Mouse (Mus musculus): ENCODE data around the gene Cox4i2. TPM values are rescaled to one million over a fixed set of nuclear protein-coding genes. Genes with fewer than 3 reads are reported as not detected.

Gene Cox4i2
- total RNA-seq, 2 experiments from 2014 or later = not detected

DNA sequence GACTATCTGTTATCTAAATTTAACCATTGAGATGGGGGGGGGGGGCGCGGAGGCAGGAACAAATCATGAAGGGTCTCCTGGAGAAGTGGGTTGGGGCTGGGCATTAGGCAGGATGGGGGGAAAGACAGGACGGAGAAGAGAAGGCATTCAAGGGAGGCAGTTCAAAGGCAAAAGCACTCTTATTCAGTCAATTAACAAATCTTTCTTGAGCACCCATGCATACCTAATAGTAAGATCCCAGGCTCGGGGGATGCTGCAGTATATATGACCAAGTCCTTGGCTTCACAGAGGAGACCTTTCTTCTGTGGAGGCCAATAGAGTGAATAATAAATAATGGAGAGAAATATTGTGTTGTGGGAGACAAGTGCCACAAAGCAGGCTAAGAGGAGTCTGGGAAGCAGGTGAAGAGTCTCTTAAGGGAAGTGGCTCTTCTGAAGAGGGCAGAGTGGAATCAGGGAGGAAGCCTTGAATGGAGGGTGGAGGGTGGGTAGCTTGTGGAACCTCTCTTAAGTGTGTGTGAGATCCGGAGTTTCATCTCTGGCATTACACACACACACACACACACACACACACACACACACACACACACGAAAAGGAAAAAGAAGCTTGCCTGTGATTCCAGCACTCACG lies 11.2 kb downstream of the Cox4i2 start:
- ATAC-seq (replicated peaks; ENCODE audit: low FRiP score, poor library complexity, severe bottlenecking) = no peak

DNA sequence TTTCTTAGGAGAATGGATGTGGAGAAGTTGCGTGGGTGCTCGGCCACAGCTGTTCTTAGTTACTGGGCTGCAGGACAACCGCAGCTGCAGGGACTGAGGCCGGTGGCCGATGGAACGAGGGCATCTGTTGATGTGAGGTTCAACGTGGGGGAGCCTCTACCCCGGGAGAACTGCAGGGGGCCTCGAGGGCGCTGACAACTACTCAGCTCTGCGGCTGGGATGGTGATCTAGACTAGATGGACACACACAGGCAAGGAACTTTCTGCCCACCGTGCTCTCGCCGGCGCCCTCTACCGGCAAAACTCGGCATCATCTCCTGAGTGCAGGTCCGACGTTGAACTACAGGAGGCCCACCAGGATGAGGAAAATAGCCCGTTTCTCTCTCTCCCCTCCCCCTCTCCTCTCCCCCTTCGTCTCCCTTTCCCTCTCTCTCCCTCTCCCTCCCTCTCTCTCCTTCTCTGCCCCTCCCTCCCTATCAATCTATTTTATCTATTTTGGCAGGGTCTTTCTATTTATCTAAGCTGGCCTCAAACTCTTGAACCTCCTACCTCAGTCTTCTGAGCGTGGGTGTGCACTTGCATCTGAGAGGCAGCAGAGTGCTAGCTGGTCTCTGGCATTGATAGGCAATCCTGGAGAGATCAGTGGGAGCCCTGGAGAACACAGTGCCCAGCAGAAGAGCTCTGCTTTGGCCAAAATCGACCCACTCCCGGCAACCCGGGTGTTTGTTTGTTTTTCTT lies 12.6 kb downstream of the Cox4i2 start:
- ATAC-seq (replicated peaks; ENCODE audit: low FRiP score, poor library complexity, severe bottlenecking) = peak; percentile 73

DNA sequence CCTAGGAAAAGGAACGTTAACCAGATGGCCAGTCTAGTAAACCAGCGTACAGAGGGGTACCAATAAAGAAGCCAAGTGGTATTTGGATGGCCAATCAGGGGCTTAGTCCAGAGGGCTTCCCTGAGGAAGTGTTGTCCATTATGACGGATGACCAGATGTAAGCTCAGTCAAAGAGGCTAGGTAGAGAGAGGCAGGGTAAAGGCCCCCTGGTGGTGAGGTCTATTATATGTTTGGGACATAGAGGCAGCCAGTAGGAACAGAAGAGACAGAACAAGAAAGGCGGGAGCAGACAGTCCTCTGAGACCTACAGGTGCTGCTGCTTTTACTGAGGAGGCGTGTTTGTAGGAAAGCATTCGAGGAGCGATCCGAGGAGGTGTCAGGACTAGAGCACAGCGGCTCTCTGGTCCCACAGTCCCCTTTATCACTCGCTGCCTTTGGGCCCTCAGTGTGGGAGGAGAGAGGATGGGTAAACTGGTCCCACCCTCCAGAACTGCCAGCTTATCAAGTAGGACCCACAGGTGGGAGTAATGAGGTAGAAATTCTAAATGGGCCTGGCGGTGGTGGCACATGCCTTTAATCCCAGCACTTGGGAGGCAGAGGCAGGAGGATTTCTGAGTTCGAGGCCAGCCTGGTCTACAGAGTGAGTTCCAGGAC lies 13.8 kb downstream of the Cox4i2 start:
- peak; percentile 76 for ATAC-seq (replicated peaks; ENCODE audit: low FRiP score, poor library complexity, severe bottlenecking)

DNA sequence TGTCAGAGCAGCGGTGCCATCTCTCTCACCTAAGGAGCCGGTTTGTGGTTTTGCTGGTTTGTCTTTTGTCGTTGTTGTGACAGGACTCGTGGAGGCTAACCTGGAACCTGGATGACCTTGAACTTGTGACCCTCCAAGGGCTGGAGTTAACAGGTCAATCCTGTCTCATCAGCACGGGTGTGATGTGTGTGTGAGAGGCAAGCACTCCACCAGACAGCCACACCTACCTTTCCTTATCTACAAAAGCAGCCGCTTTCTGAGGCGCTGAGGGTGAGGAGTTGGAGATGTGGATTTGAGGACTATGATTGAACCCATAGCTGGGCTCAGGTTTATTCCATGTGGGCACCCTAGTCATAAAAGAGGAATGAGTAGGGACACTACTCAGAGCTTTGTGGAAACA lies 15.7 kb downstream of the Cox4i2 start:
- peak; percentile 80 for ATAC-seq (replicated peaks; ENCODE audit: low FRiP score, poor library complexity, severe bottlenecking)

DNA sequence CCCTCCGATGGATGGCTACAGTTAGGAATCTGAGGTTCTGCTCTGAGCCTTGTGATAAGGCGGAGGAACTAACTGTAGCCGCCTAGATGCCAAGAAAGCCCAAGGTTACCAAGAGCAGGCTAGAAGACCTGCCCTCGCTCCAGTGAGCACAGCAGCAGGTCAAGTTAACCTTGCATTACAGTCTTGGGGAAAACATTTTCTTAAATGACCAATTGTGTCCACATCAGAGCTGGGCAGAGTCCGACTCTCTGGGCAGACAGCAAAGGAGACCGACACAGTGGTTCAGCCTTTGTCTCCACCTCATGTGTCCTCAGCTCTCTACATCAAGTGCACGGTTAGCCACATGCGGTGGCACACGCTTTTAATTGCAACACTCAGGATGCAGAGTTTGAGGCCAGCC lies 17.6 kb downstream of the Cox4i2 start:
- ATAC-seq (replicated peaks; ENCODE audit: low FRiP score, poor library complexity, severe bottlenecking) = no peak

DNA sequence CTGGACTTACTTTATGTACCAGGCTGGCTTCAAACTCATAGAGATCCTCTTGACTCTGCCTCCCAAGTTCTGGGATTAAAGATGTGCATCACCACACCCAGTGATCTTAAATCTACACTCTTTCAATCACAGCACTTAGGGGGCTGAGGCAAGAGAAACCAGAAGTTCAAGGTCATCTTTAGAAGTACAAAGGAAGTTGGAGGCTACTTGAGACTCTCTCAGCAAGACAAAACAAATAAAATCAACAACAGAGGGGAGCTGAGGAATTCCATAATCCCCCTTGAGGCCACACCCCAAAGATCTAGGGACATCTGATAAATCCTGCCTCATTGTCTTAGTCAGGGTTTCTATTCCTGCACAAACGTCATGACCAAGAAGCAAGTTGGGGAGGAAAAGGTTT lies 18.3 kb downstream of the Cox4i2 start:
- ATAC-seq (replicated peaks; ENCODE audit: low FRiP score, poor library complexity, severe bottlenecking) = no peak

DNA sequence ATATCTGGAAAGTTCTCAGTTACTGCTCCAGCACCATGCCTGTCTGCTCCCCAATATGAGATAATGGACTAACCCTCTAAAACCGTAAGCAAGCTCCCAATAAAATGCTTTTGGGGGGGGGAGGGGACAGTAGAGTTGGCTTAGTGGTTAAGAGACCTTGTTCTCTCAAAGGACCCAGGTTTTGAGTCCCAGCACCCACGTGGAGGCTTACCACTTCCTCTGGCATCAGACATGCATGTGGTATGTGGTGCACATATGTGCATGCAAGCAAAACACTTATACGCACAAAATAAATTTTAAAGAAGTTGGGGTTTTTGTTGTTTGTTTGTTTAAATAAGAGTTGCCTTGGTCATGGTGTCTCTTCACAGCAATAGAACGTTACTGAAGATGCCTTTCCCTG lies 21.4 kb downstream of the Cox4i2 start:
- no peak for ATAC-seq (replicated peaks; ENCODE audit: low FRiP score, poor library complexity, severe bottlenecking)

DNA sequence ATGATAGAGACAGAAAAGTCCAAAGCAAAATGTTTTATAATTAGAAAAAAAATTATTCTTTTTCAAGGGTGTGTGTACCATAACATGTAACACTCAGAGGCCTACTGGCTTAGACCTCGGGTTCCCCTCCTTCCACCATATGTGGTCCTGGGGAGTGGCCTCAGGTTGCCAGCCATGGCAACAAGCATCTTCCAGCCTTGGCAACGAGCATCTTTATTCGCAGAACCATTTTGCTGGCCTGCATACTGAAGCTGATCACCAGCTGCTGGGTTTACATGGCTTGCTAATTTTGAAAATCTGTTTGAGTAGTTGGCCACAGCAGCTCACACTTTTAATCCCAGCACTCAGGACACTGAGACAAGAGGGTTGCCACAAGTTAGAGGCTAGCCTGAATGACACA lies 22.0 kb downstream of the Cox4i2 start:
- no peak for ATAC-seq (replicated peaks; ENCODE audit: low FRiP score, poor library complexity, severe bottlenecking)

DNA sequence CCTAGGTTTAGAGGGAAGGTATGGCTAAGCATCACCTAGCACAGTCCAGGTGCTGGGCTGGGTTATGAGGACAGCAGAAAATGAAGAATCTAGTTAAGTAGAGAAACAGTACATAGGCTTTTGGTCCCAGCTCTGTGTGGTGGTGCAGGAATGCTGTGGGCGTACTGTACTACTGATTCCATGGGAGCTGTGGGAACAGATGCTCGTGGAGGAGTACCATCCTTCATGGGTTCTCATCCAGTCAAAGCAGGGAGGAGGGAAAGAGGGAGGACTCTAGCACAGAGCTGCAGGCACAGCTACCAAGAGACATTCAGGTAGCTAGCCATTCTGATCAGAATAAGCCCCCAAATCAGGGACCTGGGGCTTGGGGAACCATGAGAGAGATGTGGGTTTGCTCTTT lies 22.5 kb downstream of the Cox4i2 start:
- ATAC-seq (replicated peaks; ENCODE audit: low FRiP score, poor library complexity, severe bottlenecking) = no peak

DNA sequence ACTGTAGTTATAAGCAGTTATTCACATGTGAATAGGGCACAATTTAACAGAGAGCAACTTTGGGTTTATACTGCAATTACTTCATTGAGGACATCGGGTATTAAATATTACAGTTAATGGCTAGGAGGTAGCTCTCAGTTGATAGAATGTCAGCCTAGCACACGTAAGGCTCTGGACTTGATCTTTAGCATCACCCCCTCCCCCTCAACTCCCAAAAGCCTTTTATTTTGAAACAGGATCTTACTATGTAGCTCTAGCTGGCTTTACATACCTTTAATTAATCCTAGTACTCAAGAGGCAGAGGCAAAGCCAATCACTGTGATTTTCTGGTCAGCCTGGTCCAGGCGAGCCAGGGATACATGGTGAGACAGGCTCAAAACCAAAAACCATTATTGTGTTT lies 23.1 kb downstream of the Cox4i2 start:
- no peak for ATAC-seq (replicated peaks; ENCODE audit: low FRiP score, poor library complexity, severe bottlenecking)

DNA sequence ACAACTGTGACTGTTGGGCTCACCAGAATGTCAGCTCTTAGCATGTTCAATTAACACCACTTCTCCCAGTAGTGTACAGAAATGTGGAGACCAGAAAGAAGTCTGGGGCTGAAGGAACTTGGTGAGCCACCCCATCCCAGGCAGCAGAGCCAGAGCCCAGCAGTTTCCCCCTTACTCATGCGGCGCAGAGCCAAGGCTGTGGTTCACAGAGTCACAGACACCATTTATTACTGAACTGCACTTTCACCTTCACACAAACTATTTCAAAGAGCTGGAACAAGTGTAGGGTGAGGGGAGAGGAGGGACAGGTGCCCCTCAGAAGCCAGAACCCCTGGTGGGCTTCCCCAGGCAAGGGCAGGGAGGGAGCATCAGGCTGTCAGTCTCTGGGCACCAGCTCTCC lies 26.5 kb downstream of the Cox4i2 start:
- no peak for ATAC-seq (replicated peaks; ENCODE audit: low FRiP score, poor library complexity, severe bottlenecking)

DNA sequence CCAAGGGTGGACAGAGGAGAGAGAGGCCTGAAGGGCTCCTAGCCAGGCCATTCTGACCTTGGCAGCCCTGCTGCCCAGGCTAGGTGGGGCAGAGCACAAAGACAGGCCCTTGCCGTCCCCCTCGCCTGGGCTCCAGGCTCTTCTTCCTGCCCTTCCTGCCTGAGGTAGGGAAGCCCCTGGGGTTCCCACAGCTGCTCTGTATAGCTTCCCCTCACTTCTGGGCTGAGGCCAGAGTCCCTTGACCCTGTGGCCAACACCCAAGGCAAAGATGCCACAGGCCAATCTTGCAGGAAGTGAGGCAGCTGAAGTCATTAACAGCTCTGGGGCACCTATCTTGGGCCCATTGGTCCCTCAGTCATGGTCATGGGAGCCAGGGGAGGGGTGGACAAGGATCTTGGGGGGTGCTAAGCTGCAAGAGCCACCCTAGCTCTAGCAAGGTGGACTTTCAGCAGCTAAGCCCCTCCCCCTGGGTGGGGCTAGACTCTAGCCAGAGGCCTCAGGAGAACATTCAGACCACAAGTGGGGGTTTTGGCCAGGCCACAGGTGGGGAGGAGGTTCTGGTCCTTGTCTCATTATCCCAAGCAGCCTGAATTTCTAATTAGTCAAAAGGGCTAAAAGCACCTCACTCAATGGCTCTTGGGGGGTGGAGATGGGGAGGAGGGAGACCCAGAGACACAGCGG lies 27.2 kb downstream of the Cox4i2 start:
- no peak for ATAC-seq (replicated peaks; ENCODE audit: low FRiP score, poor library complexity, severe bottlenecking)

DNA sequence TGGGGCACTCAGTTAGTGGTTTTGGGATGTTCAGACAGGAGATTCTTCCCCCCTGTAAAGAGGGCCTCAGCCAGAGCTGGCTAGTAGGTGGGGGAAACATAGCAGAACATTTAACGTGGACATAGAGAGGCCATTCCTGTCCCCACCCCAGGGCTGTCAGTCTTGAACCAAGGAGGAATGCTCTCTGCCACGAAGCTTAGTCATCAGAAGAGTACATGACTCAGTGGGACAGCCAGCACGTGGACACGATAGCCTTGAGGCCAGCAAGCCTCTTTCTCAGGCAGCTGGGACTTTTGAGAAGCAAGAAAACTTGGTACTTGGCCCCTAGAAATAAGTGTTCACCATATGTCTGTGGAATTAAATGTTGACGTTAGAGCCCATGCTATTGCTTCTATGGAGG lies 28.7 kb downstream of the Cox4i2 start:
- no peak for ATAC-seq (replicated peaks; ENCODE audit: low FRiP score, poor library complexity, severe bottlenecking)

DNA sequence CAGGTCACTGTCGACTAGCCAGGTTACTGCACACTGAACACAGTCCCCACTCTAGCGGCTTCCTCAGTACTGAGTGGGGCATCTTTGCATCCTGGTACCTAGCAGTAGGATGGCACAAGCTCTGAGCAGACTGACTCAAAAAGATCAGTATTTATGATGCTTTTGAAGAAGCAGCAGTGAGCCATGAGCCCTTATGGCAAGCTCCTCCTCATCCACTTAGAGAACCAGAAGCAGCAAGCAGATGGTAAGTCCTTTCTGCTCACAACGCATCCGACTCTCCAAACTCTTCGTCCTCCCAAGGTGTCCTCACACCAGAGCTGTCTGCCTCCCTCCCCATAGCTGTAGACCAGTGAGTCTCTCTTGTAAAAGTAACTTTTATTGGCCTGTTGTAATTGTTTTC lies 29.3 kb downstream of the Cox4i2 start:
- no peak for ATAC-seq (replicated peaks; ENCODE audit: low FRiP score, poor library complexity, severe bottlenecking)

DNA sequence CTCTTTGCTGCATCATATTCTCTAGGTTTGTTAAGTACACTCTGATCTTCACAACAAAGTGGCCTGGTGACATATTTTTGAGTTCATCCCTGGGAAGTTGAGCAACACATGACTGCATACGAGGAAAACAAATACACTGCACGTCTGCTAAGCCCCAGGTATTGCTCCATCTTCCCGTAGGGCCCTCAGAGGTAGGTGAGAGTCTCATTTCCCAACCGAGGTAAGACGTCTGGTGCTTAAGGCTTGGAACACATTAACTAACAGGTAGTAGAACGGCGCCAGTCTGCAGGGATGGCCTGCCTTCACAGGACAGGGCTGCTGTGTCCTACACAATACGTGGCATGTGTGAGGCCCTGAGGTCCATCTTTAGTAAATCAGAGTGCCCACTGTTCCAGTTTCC lies 30.7 kb downstream of the Cox4i2 start:
- no peak for ATAC-seq (replicated peaks; ENCODE audit: low FRiP score, poor library complexity, severe bottlenecking)

DNA sequence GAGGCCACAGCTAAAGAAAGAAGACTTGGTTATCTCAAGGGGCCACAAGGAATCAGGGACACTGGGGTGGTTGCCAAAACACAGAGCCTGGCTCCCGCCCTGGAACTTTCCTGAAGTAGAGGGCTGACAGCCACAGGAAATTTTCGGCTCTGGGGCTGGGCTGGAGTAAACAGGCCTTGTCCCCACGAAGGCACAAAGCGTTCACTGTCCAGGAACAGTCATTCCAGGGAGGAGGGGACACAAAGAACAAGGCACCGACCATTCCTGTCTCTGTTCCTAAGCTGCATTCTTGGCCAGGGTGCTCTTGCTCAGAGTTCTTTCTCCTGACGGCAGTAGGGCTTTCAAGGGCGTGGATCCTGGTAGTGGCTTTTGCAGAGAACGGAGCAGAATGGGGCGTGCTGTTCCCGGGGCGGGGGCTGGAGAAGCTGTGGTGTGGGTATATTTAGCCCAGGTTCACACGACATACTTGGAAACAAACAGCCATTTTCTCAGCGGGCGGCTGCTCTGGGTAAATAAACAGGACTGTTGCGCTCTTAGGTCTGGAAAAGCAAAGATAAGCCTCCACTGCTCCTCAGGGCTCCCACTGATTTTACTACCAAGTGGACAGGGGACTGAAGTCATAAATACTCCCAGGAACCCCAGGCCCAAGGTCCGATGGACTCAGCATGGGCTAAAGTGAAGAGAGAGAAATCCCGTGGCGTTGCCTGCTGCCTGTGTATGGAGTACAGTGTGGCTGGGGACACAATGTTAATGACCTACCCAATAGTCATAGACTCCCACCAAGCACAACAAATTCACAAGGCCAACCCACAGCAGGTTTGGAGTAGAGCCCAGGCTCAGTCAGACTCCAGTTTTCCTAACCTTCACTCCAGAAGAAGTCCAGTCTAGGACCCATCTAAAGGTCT lies 31.7 kb downstream of the Cox4i2 start:
- ATAC-seq (replicated peaks; ENCODE audit: low FRiP score, poor library complexity, severe bottlenecking) = no peak

DNA sequence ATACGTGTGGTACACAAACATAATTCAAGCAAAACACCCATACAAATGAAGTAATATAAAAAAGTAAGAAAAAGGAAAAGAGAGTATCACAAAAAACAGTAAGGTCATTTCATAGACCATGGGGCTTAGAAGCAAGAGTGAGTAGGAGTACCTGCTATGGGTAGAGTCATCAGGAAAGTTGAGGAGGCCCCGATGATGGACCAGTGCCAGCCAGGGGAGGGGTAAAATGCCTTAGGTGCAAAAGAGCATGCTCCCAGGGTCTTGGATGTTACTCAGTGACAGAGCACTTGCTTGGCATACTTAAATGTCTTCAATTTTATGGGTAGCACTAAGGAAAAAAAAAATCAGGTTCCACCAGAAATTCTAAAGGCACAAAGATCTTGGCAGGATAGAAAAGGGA lies 33.2 kb downstream of the Cox4i2 start:
- ATAC-seq (replicated peaks; ENCODE audit: low FRiP score, poor library complexity, severe bottlenecking) = no peak

DNA sequence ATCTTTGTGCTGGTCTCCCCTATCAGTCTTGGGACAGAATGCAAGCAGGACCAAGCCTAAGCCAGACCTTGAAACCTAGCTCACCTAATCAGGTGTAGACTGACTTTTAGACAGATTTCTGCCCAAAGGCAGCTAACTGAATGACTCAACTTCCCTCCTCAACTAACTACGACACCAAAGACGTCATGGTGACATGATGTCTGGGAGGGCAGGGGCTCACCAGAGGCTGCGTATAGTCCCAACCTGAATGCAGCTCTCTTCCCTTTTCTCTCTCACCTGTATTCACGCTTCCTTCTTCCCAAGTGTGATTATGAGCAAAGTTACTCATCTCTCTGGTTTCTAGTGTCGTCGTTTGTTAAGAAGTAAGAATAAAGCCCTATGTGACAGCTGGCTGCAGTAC lies 33.6 kb downstream of the Cox4i2 start:
- ATAC-seq (replicated peaks; ENCODE audit: low FRiP score, poor library complexity, severe bottlenecking) = no peak

DNA sequence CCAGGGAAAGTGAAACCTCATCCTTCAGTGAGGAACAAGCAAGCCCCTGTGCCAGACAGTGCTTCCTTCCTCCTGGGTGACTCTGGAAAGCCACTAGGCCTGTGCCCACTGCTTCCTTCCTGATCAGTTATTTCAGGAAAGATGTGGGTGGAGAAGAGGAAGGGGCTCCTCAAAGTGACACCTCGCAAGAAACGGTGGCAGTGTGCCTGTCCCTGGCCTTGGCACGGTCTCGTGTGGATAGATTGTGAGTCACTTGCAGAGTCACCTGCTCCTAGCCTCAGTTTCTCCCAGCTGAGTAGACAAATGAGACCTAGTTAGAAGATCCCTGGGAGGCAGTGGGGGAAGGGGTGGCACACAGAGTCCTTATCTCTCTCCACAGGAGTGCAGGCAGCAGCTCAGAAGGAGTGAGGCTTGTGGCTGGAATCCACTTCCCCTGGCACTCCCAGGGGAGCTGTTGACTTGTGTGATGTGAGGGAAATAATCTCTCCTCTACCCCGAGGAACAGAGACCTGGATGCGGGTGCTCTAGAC lies 35.0 kb downstream of the Cox4i2 start:
- peak; percentile 89 for ATAC-seq (replicated peaks; ENCODE audit: low FRiP score, poor library complexity, severe bottlenecking)

DNA sequence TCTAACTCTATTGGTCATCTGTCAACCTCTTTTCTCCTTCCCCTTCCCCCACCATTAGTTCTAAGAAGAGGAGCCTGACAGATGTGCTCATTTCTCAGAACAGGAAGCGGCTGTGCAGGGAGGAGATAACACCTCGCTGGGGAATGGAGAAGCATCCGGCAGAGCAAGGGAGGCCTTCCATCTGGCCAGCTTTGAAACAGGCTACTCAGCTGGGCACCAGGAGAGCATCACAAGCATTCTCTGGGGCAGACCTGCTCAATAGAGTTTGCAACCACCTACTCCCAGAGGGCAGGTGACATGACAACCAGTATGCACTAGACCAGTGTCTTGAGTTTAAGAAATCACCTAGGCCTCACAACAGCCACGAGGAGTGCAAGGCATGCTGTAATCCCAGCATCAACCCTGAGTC lies 35.6 kb downstream of the Cox4i2 start:
- peak; percentile 83 for ATAC-seq (replicated peaks; ENCODE audit: low FRiP score, poor library complexity, severe bottlenecking)

All from erythroid progenitor cell, adult 5-6 weeks (primary cell).